Mouse (Mus musculus) E14TG2a.4 (cell line): ENCODE data around the gene Gm44579.

Source experiments
- H3K27me3 ChIP-seq: 2 replicates; pipeline ENCODE4 v1.6.1; 2014; ENCODE audit warnings: low read length, control low read depth; ENCODE audit not compliant: insufficient read depth
- H3K36me3 ChIP-seq: 2 replicates; pipeline ENCODE4 v1.6.1; 2014; ENCODE audit warnings: low read length, control low read depth; ENCODE audit not compliant: insufficient read depth
- H3K4me1 ChIP-seq: replicated peaks from 2 replicates; pipeline ENCODE4 v1.6.1; 2014; ENCODE audit warnings: low read depth, low read length, control low read depth
- H3K4me3 ChIP-seq: replicated peaks from 2 replicates; pipeline ENCODE4 v1.5.1; 2014; ENCODE audit warnings: mild to moderate bottlenecking, low read length
- H3K9me3 ChIP-seq: 2 replicates; pipeline ENCODE4 v1.6.1; 2014; ENCODE audit warnings: low read length, control low read depth
- CTCF ChIP-seq: conservative IDR thresholded peaks from 2 replicates; pipeline ENCODE4 v1.5.1; 2014; ENCODE audit warnings: low read length
- NANOG ChIP-seq: IDR thresholded peaks from 2 replicates; pipeline ENCODE4 v1.6.1; 2014; ENCODE audit warnings: borderline replicate concordance, low read length, mixed read lengths
- POU5F1 ChIP-seq: IDR thresholded peaks from 2 replicates; pipeline ENCODE4 v1.6.1; 2014; ENCODE audit warnings: low read length, borderline replicate concordance

Gene Gm44579

GRCm38 (mm10) chr15:98173821-98174220, 47.0 kb downstream of the Gm44579 start:
- H3K27me3 ChIP-seq, result peaks cover 51% of the 10 kb centered on the region
- TF ChIP-seq POU5F1 (no peak), CTCF (peak; percentile 90), NANOG (no peak)

GRCm38 (mm10) chr15:98172113-98172512, 48.7 kb downstream of the Gm44579 start:
- H3K4me1 ChIP-seq, result peaks cover 20% of the 10 kb centered on the region
- 0 out of 2 replicates have a peak, but pooled peaks cover under 1% of the 10 kb centered on the region for H3K9me3 ChIP-seq
- TF ChIP-seq POU5F1 (no peak), CTCF (no peak), NANOG (no peak)
- H3K27me3 ChIP-seq, result peaks cover 60% of the 10 kb centered on the region
- H3K4me3 ChIP-seq, result no peak overlapping the region
- H3K36me3 ChIP-seq, result no peaks in the 10 kb centered on the region

More at GRCm38 (mm10) chr15:98173821-98174220, 47.0 kb downstream of the Gm44579 start:
- peaks cover 6% of the 10 kb centered on the region for H3K4me1 ChIP-seq
- H3K4me3 ChIP-seq, result no peak overlapping the region
- no peaks in the 10 kb centered on the region for H3K9me3 ChIP-seq
- H3K36me3 ChIP-seq, result no peaks in the 10 kb centered on the region

GRCm38 (mm10) chr15:98170917-98171316, 49.9 kb downstream of the Gm44579 start:
- Histone ChIP-seq H3K27me3 (peaks cover 61% of the 10 kb centered on the region), H3K4me1 (peaks cover 21% of the 10 kb centered on the region), H3K9me3 (0 out of 2 replicates have a peak, but pooled peaks cover 4% of the 10 kb centered on the region), H3K36me3 (no peaks in the 10 kb centered on the region), H3K4me3 (no peak overlapping the region)
- TF ChIP-seq NANOG (no peak), POU5F1 (no peak), CTCF (no peak)

GRCm38 (mm10) chr15:98170365-98170764, 50.4 kb downstream of the Gm44579 start:
- Histone ChIP-seq H3K4me3 (no peak overlapping the region), H3K9me3 (0 out of 2 replicates have a peak, but pooled peaks cover 4% of the 10 kb centered on the region), H3K36me3 (no peaks in the 10 kb centered on the region), H3K4me1 (peaks cover 21% of the 10 kb centered on the region), H3K27me3 (peaks cover 66% of the 10 kb centered on the region)
- TF ChIP-seq NANOG (no peak), CTCF (no peak), POU5F1 (no peak)

GRCm38 (mm10) chr15:98168622-98169004, 52.2 kb downstream of the Gm44579 start:
- Histone ChIP-seq H3K36me3 (no peaks in the 10 kb centered on the region), H3K4me1 (peaks cover 21% of the 10 kb centered on the region), H3K9me3 (0 out of 2 replicates have a peak, but pooled peaks cover 4% of the 10 kb centered on the region), H3K4me3 (peak overlapping the region; percentile 81), H3K27me3 (peaks cover 65% of the 10 kb centered on the region)
- no peak for TF ChIP-seq NANOG
- TF ChIP-seq POU5F1, result no peak
- no peak for TF ChIP-seq CTCF

GRCm38 (mm10) chr15:98167645-98168621, 52.8 kb downstream of the Gm44579 start:
- peaks cover 61% of the 10 kb centered on the region for H3K27me3 ChIP-seq
- H3K4me1 ChIP-seq, result peaks cover 21% of the 10 kb centered on the region
- peak overlapping the region; percentile 81 for H3K4me3 ChIP-seq
- 0 out of 2 replicates have a peak, but pooled peaks cover 4% of the 10 kb centered on the region for H3K9me3 ChIP-seq
- TF ChIP-seq NANOG (no peak), POU5F1 (no peak), CTCF (no peak)
- H3K36me3 ChIP-seq, result no peaks in the 10 kb centered on the region

GRCm38 (mm10) chr15:98166963-98167644, 53.7 kb downstream of the Gm44579 start, which contains the start of gene Ccdc184:
Ccdc184 (plus strand) TSS chr15:98167158.
- Histone ChIP-seq H3K4me3 (peak within 1 kb of the TSS; percentile 81), H3K9me3 (0 out of 2 replicates have a peak, but pooled peaks cover 4% of the 10 kb centered on the region), H3K27me3 (peaks cover 58% of the 10 kb centered on the region), H3K4me1 (peaks cover 21% of the 10 kb centered on the region), H3K36me3 (no peaks in the 10 kb centered on the region)
- TF ChIP-seq CTCF (no peak), POU5F1 (no peak), NANOG (no peak)

GRCm38 (mm10) chr15:98165525-98165924, 55.3 kb downstream of the Gm44579 start, which contains the start of gene Asb8:
Asb8 (minus strand) TSS chr15:98165625.
- TF ChIP-seq CTCF, result no peak
- TF ChIP-seq NANOG, result no peak
- no peak for TF ChIP-seq POU5F1
- Histone ChIP-seq H3K36me3 (no peaks in the 10 kb centered on the region), H3K27me3 (peaks cover 53% of the 10 kb centered on the region), H3K4me1 (peaks cover 32% of the 10 kb centered on the region), H3K9me3 (0 out of 2 replicates have a peak, but pooled peaks cover 4% of the 10 kb centered on the region), H3K4me3 (no peak within 1 kb of the TSS)
